Mouse (Mus musculus): ENCODE measurements around the gene Hsd17b13. TPM values are rescaled to one million over a fixed set of nuclear protein-coding genes. Genes with fewer than 3 reads are reported as not detected.
A peak's percentile ranks its signal among the peaks of the same experiment; 100 is the strongest.
"Not testable (repeated sequence)": the region's sequence is repeated elsewhere in the genome, so short reads cannot be mapped to it uniquely, and the experiment has no call there.

The Hsd17b13 gene
- polyA plus RNA-seq, 1 experiment from 2014 or later: not detected

DNA sequence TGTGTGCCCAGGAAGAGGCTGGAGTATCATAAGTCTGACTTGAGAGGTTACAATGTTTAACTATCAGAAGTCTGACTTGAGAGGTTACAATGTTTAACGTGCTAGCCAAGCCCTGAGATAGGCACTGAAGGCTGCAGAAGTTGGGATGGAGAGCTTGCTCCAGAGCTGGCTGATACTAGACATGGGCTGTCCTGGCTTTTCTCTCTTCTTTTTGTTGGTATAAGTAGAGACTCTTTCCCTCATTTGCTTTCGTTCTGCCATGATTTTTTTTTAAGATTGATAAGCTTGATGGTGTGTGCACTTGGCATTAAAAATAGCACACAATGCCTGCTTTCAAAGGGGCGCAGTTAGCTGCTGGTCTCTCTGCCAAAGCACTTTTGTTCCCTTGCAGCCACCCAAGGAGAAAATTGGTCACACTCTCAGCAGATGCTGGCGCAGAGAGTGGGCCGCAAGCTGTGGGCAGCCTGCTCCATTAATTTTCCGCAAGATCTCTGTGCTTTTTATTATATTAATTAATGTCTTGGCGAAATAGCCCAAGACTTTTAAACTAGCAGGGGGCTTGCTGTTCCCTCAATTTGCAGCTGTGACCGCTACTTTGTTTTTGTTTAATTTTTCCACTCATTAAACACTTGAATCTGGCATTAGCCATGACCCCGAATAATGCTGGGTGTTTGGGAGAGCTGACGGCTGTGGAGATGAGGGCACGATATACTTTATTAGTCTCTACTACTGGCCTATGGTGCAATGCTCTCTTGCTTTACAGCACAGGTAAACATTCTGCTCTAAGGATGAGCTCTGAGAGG, 38.5 kb downstream of the Hsd17b13 start:
- ATAC-seq (ENCODE audit: low FRiP score, low TSS enrichment) (peak; percentile 76), DNase-seq (peak; percentile 73)
- Histone ChIP-seq H3K4me3 (replicated peaks; ENCODE audit: low read depth, low read length) (no peak overlapping the region), H3K4me1 (ENCODE audit: control insufficient read depth, insufficient read depth, low read length) (peaks cover 24% of the 10 kb centered on the region; the same call in 1 of the 2 replicates), H3K27me3 (ENCODE audit: control insufficient read depth, insufficient read depth, low read length) (no peaks in the 10 kb centered on the region), H3K9me3 (ENCODE audit: control insufficient read depth, low read length) (no peaks in the 10 kb centered on the region), H3K27ac (replicated peaks; ENCODE audit: low read depth, low read length) (0 out of 2 replicates have a peak overlapping the region, but pooled peaks have one; percentile 37), H3K9ac (replicated peaks; ENCODE audit: low read length) (no peak overlapping the region), H3K36me3 (ENCODE audit: control insufficient read depth, insufficient read depth, low read length) (no peaks in the 10 kb centered on the region), H3K4me2 (ENCODE audit: low read length) (peak overlapping the region; percentile 29)
- WGBS: 7% methylated on average over 11 of the region's 11 CpGs

DNA sequence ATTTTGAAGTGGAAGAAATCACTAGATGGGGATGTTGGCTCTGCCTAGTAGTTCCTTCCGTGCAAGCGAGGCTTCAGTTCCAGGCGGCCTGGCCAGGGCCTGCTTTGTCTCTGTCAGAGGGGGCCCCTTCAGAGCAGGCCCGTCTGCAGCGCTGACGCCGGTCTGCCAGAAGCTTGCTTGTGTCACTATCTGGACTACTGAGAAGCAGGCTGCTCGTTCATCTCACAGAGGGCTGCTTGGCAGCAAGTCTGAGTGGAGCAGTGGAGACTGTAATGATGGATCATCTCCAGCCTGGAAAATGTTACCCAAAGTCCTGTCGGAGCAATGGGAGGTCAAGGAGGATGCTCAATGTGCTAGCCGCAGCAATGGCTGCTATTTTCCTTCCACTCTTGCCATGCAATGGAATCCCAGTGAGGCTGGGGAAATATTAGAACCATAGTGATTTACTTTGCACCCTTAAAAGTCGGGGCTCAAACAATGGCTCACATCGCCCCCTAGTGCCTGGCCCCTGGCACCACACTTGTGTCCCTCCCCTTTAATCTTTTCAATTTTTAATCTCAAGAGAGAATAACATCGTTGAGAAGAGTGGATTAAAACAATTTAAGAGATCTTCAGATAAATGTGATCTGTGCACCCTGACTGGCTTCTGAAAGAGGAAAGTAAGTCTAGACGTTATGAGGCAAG, 40.2 kb downstream of the Hsd17b13 start:
- H3K9me3 ChIP-seq (ENCODE audit: control insufficient read depth, low read length): no peaks in the 10 kb centered on the region
- no peak; the same call in 1 of the 2 replicates for ATAC-seq (ENCODE audit: low FRiP score, low TSS enrichment)
- no peak overlapping the region for H3K4me3 ChIP-seq (replicated peaks; ENCODE audit: low read depth, low read length)
- H3K27me3 ChIP-seq (ENCODE audit: control insufficient read depth, insufficient read depth, low read length): no peaks in the 10 kb centered on the region
- H3K36me3 ChIP-seq (ENCODE audit: control insufficient read depth, insufficient read depth, low read length): no peaks in the 10 kb centered on the region
- no peak overlapping the region for H3K27ac ChIP-seq (replicated peaks; ENCODE audit: low read depth, low read length)
- H3K9ac ChIP-seq (replicated peaks; ENCODE audit: low read length): no peak overlapping the region
- no peak overlapping the region for H3K4me2 ChIP-seq (ENCODE audit: low read length)
- H3K4me1 ChIP-seq (ENCODE audit: control insufficient read depth, insufficient read depth, low read length): peaks cover 24% of the 10 kb centered on the region; the same call in 1 of the 2 replicates
- 37% methylated on average over 14 of the region's 14 CpGs for WGBS
- DNase-seq: peak; percentile 62

DNA sequence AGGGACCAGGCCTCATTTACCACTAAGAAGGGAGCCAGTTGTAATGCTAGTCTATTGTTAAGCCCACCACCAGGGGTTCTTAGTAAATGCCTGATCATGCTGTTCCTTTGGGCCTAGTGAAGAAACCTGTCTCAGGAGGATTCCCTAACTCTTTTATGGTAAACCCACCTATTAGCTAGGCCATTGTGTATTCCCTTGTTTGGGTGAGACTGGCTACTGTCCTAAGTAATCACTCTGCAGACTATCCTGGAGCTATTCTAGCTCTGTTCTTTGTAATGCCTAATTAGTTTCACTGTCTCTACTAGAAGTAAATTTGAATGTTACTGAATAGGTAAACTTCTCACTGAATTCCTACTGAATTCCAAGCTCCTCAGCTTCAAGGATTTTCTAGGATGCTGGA, 45.3 kb downstream of the Hsd17b13 start:
- not testable (repeated sequence) for ATAC-seq (ENCODE audit: low FRiP score, low TSS enrichment); H3K9ac ChIP-seq (replicated peaks; ENCODE audit: low read length); H3K36me3 ChIP-seq (ENCODE audit: control insufficient read depth, insufficient read depth, low read length); H3K27me3 ChIP-seq (ENCODE audit: control insufficient read depth, insufficient read depth, low read length); H3K4me3 ChIP-seq (replicated peaks; ENCODE audit: low read depth, low read length); DNase-seq; H3K4me1 ChIP-seq (ENCODE audit: control insufficient read depth, insufficient read depth, low read length); H3K9me3 ChIP-seq (ENCODE audit: control insufficient read depth, low read length); H3K27ac ChIP-seq (replicated peaks; ENCODE audit: low read depth, low read length); H3K4me2 ChIP-seq (ENCODE audit: low read length)

DNA sequence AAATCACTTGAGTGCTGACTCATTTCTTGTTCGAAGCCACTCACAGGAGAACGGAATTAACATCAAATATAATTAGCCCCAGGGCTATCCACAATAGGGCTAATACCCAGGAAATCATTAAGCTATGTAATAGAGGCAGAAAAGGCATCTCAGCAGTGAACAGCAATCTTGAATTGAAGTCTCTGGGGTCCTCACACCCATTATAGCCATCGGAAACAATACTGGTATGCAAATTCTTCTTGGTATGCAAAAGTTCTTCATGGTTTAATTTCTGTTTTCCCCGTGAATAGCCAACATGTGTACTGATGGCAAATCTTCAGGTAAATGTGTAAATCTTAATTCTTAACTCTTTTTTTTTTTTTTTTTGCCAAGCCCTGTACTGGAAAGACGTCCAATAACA, 46.7 kb downstream of the Hsd17b13 start:
- Histone ChIP-seq H3K4me2 (ENCODE audit: low read length) (no peak overlapping the region), H3K4me1 (ENCODE audit: control insufficient read depth, insufficient read depth, low read length) (no peaks in the 10 kb centered on the region), H3K9me3 (ENCODE audit: control insufficient read depth, low read length) (no peaks in the 10 kb centered on the region), H3K36me3 (ENCODE audit: control insufficient read depth, insufficient read depth, low read length) (no peaks in the 10 kb centered on the region), H3K4me3 (replicated peaks; ENCODE audit: low read depth, low read length) (no peak overlapping the region), H3K27me3 (ENCODE audit: control insufficient read depth, insufficient read depth, low read length) (no peaks in the 10 kb centered on the region), H3K9ac (replicated peaks; ENCODE audit: low read length) (no peak overlapping the region), H3K27ac (replicated peaks; ENCODE audit: low read depth, low read length) (no peak overlapping the region)
- DNase-seq: no peak
- ATAC-seq (ENCODE audit: low FRiP score, low TSS enrichment): no peak
- WGBS: 57% methylated on average over 5 of the region's 5 CpGs

DNA sequence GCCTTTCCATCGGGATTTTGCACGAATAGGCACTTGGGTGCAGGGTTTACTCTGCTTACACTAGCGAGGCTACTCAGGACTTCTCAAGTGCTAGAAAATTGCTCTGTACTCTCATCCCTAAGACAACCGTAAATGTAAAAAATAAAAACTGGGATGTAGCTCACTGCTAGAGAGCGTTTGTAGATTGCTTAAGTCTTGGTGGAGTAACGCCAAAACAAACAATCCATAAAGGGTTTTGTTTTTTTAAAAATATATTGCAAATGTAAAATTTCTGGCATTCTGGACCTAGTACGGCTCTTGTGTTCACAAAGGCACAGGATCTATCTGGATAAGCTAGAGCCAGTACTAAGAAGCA, 49.0 kb downstream of the Hsd17b13 start:
- H3K27me3 ChIP-seq (ENCODE audit: control insufficient read depth, insufficient read depth, low read length): no peaks in the 10 kb centered on the region
- no peak overlapping the region for H3K9ac ChIP-seq (replicated peaks; ENCODE audit: low read length)
- no peak overlapping the region for H3K4me2 ChIP-seq (ENCODE audit: low read length)
- no peak overlapping the region for H3K27ac ChIP-seq (replicated peaks; ENCODE audit: low read depth, low read length)
- H3K36me3 ChIP-seq (ENCODE audit: control insufficient read depth, insufficient read depth, low read length): no peaks in the 10 kb centered on the region
- WGBS: 90% methylated on average over 7 of the region's 7 CpGs
- no peak for DNase-seq
- H3K4me3 ChIP-seq (replicated peaks; ENCODE audit: low read depth, low read length): no peak overlapping the region
- H3K4me1 ChIP-seq (ENCODE audit: control insufficient read depth, insufficient read depth, low read length): no peaks in the 10 kb centered on the region
- ATAC-seq (ENCODE audit: low FRiP score, low TSS enrichment): no peak
- no peaks in the 10 kb centered on the region for H3K9me3 ChIP-seq (ENCODE audit: control insufficient read depth, low read length)

DNA sequence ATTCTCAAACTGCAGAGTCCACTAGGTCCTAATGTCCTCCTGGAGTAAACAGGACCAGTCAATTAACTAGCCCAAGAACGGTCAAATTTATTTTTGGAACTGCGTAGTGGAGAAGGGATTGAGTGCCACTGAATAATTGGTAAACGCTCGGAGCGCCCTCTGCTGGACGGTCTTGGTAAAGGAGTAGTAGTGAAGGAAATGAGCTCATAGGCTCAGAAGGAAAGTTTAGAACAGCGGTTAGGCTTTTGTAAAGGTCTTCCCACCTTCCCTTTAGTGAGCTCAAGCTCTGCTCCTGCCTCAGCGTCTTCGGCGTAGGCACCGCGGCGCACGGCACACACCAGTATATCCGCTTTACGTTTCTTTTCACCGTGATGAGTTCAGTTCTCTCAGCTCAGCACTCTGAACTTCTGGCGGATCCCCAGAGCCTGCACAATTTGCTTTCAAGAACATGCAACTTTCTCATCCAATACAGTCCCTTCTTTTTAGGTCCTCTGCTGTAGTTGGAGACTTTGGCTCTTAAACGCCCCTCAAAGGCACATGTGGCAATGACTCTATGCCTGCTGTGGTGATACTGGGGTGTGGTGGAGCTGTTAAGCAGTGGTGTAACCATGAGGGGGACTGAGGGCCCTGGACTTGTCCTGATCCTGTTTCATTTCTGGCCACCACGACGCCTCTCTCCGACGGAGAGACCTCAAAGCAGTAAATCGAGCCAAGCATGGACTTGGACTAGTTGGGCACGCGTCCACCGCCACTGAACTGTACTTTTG, 49.6 kb downstream of the Hsd17b13 start:
- Histone ChIP-seq H3K4me1 (ENCODE audit: control insufficient read depth, insufficient read depth, low read length) (no peaks in the 10 kb centered on the region), H3K27me3 (ENCODE audit: control insufficient read depth, insufficient read depth, low read length) (no peaks in the 10 kb centered on the region), H3K27ac (replicated peaks; ENCODE audit: low read depth, low read length) (no peak overlapping the region), H3K9ac (replicated peaks; ENCODE audit: low read length) (no peak overlapping the region), H3K36me3 (ENCODE audit: control insufficient read depth, insufficient read depth, low read length) (no peaks in the 10 kb centered on the region), H3K4me3 (replicated peaks; ENCODE audit: low read depth, low read length) (no peak overlapping the region), H3K9me3 (ENCODE audit: control insufficient read depth, low read length) (no peaks in the 10 kb centered on the region), H3K4me2 (ENCODE audit: low read length) (peak overlapping the region; percentile 31)
- peak; percentile 57; the same call in 1 of the 2 replicates for ATAC-seq (ENCODE audit: low FRiP score, low TSS enrichment)
- 29% methylated on average over 27 of the region's 27 CpGs for WGBS
- DNase-seq: peak; percentile 96

DNA sequence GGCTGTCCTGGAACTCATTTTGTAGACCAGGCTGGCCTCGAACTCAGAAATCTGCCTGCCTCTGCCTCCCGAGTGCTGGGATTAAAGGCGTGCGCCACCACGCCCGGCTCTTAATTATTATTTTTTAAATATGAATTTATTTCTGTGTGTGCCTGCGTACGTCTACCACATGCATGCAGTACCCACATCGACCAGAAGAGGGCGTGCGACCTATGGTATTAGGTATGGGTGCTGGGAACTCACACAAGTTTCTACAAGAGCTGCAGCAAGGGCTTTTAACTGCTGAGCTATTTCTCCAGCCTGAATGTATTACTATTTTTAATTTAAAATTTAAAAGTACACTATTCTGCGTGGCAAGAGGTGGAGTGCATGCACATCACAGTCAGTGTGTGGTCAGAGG, 50.8 kb downstream of the Hsd17b13 start:
- H3K27me3 ChIP-seq (ENCODE audit: control insufficient read depth, insufficient read depth, low read length): no peaks in the 10 kb centered on the region
- H3K4me1 ChIP-seq (ENCODE audit: control insufficient read depth, insufficient read depth, low read length): no peaks in the 10 kb centered on the region
- H3K36me3 ChIP-seq (ENCODE audit: control insufficient read depth, insufficient read depth, low read length): no peaks in the 10 kb centered on the region
- H3K4me3 ChIP-seq (replicated peaks; ENCODE audit: low read depth, low read length): no peak overlapping the region
- H3K9me3 ChIP-seq (ENCODE audit: control insufficient read depth, low read length): no peaks in the 10 kb centered on the region
- WGBS: 71% methylated on average over 12 of the region's 12 CpGs
- no peak overlapping the region for H3K27ac ChIP-seq (replicated peaks; ENCODE audit: low read depth, low read length)
- no peak overlapping the region for H3K4me2 ChIP-seq (ENCODE audit: low read length)
- DNase-seq: peak; percentile 30
- H3K9ac ChIP-seq (replicated peaks; ENCODE audit: low read length): no peak overlapping the region
- ATAC-seq (ENCODE audit: low FRiP score, low TSS enrichment): no peak

DNA sequence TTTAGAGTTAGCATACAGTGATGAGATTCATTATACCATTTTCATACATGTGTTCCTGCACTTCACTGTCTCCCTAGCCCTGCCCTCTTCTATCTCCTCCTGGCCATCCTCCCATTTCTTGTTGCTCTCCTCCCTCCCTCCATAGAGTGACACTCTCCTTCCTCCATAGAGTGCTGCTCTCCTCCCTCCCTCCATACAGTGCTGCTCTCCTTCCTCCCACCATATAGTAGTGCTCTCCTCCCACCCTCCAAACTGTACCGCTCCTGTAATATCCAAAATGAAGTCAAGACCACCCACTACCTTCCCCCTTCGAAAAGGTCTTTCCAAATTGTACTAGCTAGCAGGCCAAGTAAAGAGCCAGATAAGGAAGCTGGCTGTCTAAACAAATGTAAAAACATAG, 53.5 kb downstream of the Hsd17b13 start:
- Histone ChIP-seq H3K9me3 (ENCODE audit: control insufficient read depth, low read length) (no peaks in the 10 kb centered on the region), H3K27ac (replicated peaks; ENCODE audit: low read depth, low read length) (no peak overlapping the region), H3K36me3 (ENCODE audit: control insufficient read depth, insufficient read depth, low read length) (no peaks in the 10 kb centered on the region), H3K9ac (replicated peaks; ENCODE audit: low read length) (no peak overlapping the region), H3K4me3 (replicated peaks; ENCODE audit: low read depth, low read length) (no peak overlapping the region), H3K4me2 (ENCODE audit: low read length) (no peak overlapping the region), H3K4me1 (ENCODE audit: control insufficient read depth, insufficient read depth, low read length) (no peaks in the 10 kb centered on the region), H3K27me3 (ENCODE audit: control insufficient read depth, insufficient read depth, low read length) (no peaks in the 10 kb centered on the region)
- no peak for DNase-seq
- ATAC-seq (ENCODE audit: low FRiP score, low TSS enrichment): no peak
- 93% methylated on average over 2 of the region's 2 CpGs for WGBS
